Mouse (Mus musculus): ENCODE data around the gene Cnnm1.
A peak's percentile ranks its signal among the peaks of the same experiment; 100 is the strongest.
"Not testable (repeated sequence)": the region's sequence is repeated elsewhere in the genome, so short reads cannot be mapped to it uniquely, and the experiment has no call there.

Cnnm1 gene

GRCm38 (mm10) chr19:43465601-43466255 is 25.5 kb downstream of the Cnnm1 start:
- no peak for DNase-seq

GRCm38 (mm10) chr19:43467927-43468685 is 27.9 kb downstream of the Cnnm1 start:
- no peak for DNase-seq

GRCm38 (mm10) chr19:43469333-43469732 is 29.1 kb downstream of the Cnnm1 start:
- DNase-seq, result no peak

GRCm38 (mm10) chr19:43472331-43472730 is 32.1 kb downstream of the Cnnm1 start:
- DNase-seq, result no peak

GRCm38 (mm10) chr19:43472781-43473180 is 32.5 kb downstream of the Cnnm1 start:
- DNase-seq, result no peak

GRCm38 (mm10) chr19:43475642-43476041 is 35.4 kb downstream of the Cnnm1 start:
- DNase-seq, result no peak

GRCm38 (mm10) chr19:43476063-43476462 is 35.8 kb downstream of the Cnnm1 start:
- no peak for DNase-seq

- no peak for DNase-seq
These were observed 37.2 kb downstream of the Cnnm1 start for GRCm38 (mm10) chr19:43477436-43477835.

GRCm38 (mm10) chr19:43478891-43479290 is 38.7 kb downstream of the Cnnm1 start:
- DNase-seq, result peak; percentile 69

GRCm38 (mm10) chr19:43479431-43479830 is 39.2 kb downstream of the Cnnm1 start:
- DNase-seq, result no peak

- no peak for DNase-seq
These were observed 40.3 kb downstream of the Cnnm1 start for GRCm38 (mm10) chr19:43480512-43480911.

- peak; percentile 23 for DNase-seq
These were observed 47.2 kb downstream of the Cnnm1 start for GRCm38 (mm10) chr19:43487429-43487828.

GRCm38 (mm10) chr19:43493316-43493715 is 53.1 kb downstream of the Cnnm1 start:
- DNase-seq, result not testable (repeated sequence)

- DNase-seq, result no peak
These were observed 53.6 kb downstream of the Cnnm1 start for GRCm38 (mm10) chr19:43493878-43494277.

GRCm38 (mm10) chr19:43494914-43495313 is 54.7 kb downstream of the Cnnm1 start:
- no peak for DNase-seq

- DNase-seq, result peak; percentile 41
These were observed 55.6 kb downstream of the Cnnm1 start for GRCm38 (mm10) chr19:43495846-43496245.

GRCm38 (mm10) chr19:43497440-43497839 is 57.2 kb downstream of the Cnnm1 start:
- DNase-seq, result no peak

- DNase-seq, result no peak
These were observed 58.6 kb downstream of the Cnnm1 start for GRCm38 (mm10) chr19:43498874-43499273.

GRCm38 (mm10) chr19:43502630-43503029 is 62.4 kb downstream of the Cnnm1 start:
- no peak for DNase-seq

- not testable (repeated sequence) for DNase-seq
These were observed 63.4 kb downstream of the Cnnm1 start for GRCm38 (mm10) chr19:43503593-43503992.

GRCm38 (mm10) chr19:43505441-43505840 is 65.2 kb downstream of the Cnnm1 start:
- no peak for DNase-seq

- DNase-seq, result no peak
These were observed 70.4 kb downstream of the Cnnm1 start for GRCm38 (mm10) chr19:43510436-43511220.
